Comparison of ENCODE assay signal across 9 mouse cellular contexts in genomic region chr3:87884708-87885251, GRCm38 (mm10). TPM values are rescaled to one million over a fixed set of nuclear protein-coding genes. Genes with fewer than 3 reads are reported as not detected.
DNase-seq lines count a peak whose midpoint lies in the region; ATAC-seq and TF ChIP-seq lines count a peak whose summit lies in the region.
"Had no signal": no experiment of that assay in that cellular context is flagged by ENCODE, and none has a peak within 500 bp of the region (broad histone marks: within the 10 kb centered on the region; RNA-seq: fewer than 3 reads in every experiment).

No protein-coding gene starts in this region.

- H3K9me3 ChIP-seq in embryonic facial prominence, embryonic 11.5 days (replicated peaks; ENCODE audit: control insufficient read depth, low read length): no peaks in the 10 kb centered on the region
- no peaks in the 10 kb centered on the region for H3K9me3 ChIP-seq in heart, embryonic 15.5 days (replicated peaks)
- no peaks in the 10 kb centered on the region for H3K9me3 ChIP-seq in lung, postnatal 0 days (ENCODE audit: low read length)

- DNase-seq in ES-CJ7 (ENCODE audit: low read depth, low spot score): peak; percentile 43
- peak; percentile 71 to 79 for DNase-seq in adrenal gland, adult (ENCODE audit: inconsistent age in 2 of 2, low spot score in 1 of 2)
- peak; percentile 54 for DNase-seq in embryonic facial prominence, embryonic 11.5 days (ENCODE audit: low spot score)
- DNase-seq in layer of hippocampus, adult 18-20 months (ENCODE audit: low spot score in 2 of 2): peak; percentile 20 to 34
- peak; percentile 73 for DNase-seq in lung, postnatal 0 days (ENCODE audit: low spot score)
- DNase-seq in retina, embryonic 14.5 days (ENCODE audit: low spot score): peak; percentile 41

- TF ChIP-seq EP300 in lung, postnatal 0 days (IDR thresholded peaks at IDR 0.05): no peak

- no peaks in the 10 kb centered on the region for H3K36me3 ChIP-seq in embryonic facial prominence, embryonic 11.5 days (replicated peaks; ENCODE audit: control insufficient read depth, insufficient read depth, low read depth, low read length)
- peaks cover 9% of the 10 kb centered on the region; the same call in 1 of the 2 replicates for H3K36me3 ChIP-seq in heart, embryonic 15.5 days
- H3K36me3 ChIP-seq in lung, postnatal 0 days (ENCODE audit: insufficient read depth, low read length): no peaks in the 10 kb centered on the region

- ATAC-seq in embryonic facial prominence, embryonic 11.5 days (replicated peaks; ENCODE audit: insufficient number of reproducible peaks, low FRiP score, low TSS enrichment, low read depth): peak; percentile 16
- ATAC-seq in heart, embryonic 15.5 days (replicated peaks; ENCODE audit: insufficient number of reproducible peaks, insufficient read depth, low FRiP score, low read depth): peak; percentile 9
- ATAC-seq in lung, postnatal 0 days: peak; percentile 0; the same call in 1 of the 2 replicates
- no peak for ATAC-seq in activated CD4-positive, CD25-positive, alpha-beta regulatory T cell, adult 4 months

- no peaks in the 10 kb centered on the region for H3K27me3 ChIP-seq in embryonic facial prominence, embryonic 11.5 days (ENCODE audit: control insufficient read depth, insufficient read depth, low read length)
- H3K27me3 ChIP-seq in heart, embryonic 15.5 days: no peaks in the 10 kb centered on the region
- no peaks in the 10 kb centered on the region for H3K27me3 ChIP-seq in lung, postnatal 0 days (replicated peaks; ENCODE audit: insufficient read depth, low read length)

- peak overlapping the region; percentile 73 for H3K27ac ChIP-seq in embryonic facial prominence, embryonic 11.5 days (replicated peaks; ENCODE audit: low read depth, low read length)
- peak overlapping the region; percentile 96 for H3K27ac ChIP-seq in heart, embryonic 15.5 days
- peak overlapping the region; percentile 87 for H3K27ac ChIP-seq in lung, postnatal 0 days (ENCODE audit: low read length)

- H3K4me2 ChIP-seq in embryonic facial prominence, embryonic 11.5 days (ENCODE audit: low read depth, low read length): peak overlapping the region; percentile 57
- peak overlapping the region; percentile 78 for H3K4me2 ChIP-seq in heart, embryonic 15.5 days
- H3K4me2 ChIP-seq in lung, postnatal 0 days (replicated peaks; ENCODE audit: low read depth, low read length): peak overlapping the region; percentile 89

- WGBS in embryonic facial prominence, embryonic 11.5 days: under 1% methylated on average over 24 of the region's 28 CpGs
- WGBS in heart, embryonic 15.5 days: 0% methylated on average over 28 of the region's 28 CpGs
- under 1% methylated on average over 20 of the region's 28 CpGs for WGBS in lung, postnatal 0 days

- H3K4me1 ChIP-seq in embryonic facial prominence, embryonic 11.5 days (ENCODE audit: control insufficient read depth, insufficient read depth, low read length): no peaks in the 10 kb centered on the region
- H3K4me1 ChIP-seq in heart, embryonic 15.5 days (replicated peaks): peaks cover 20% of the 10 kb centered on the region
- peaks cover 15% of the 10 kb centered on the region for H3K4me1 ChIP-seq in lung, postnatal 0 days (ENCODE audit: insufficient read depth, low read depth, low read length)

- H3K9ac ChIP-seq in embryonic facial prominence, embryonic 11.5 days (replicated peaks; ENCODE audit: low read length): peak overlapping the region; percentile 95
- peak overlapping the region; percentile 96 for H3K9ac ChIP-seq in heart, embryonic 15.5 days
- H3K9ac ChIP-seq in lung, postnatal 0 days (replicated peaks; ENCODE audit: low read depth): peak overlapping the region; percentile 89

- TF ChIP-seq CTCF in lung, postnatal 0 days (IDR thresholded peaks at IDR 0.05): no peak

- H3K4me3 ChIP-seq in embryonic facial prominence, embryonic 11.5 days (ENCODE audit: low read depth, low read length): peak overlapping the region; percentile 97
- peak overlapping the region; percentile 99 for H3K4me3 ChIP-seq in heart, embryonic 15.5 days
- H3K4me3 ChIP-seq in lung, postnatal 0 days (ENCODE audit: low read depth, low read length): peak overlapping the region; percentile 93

RNA-seq across cellular contexts. Expression of gene Prcc, which starts 0.6 kb away (rescaled TPM):
- 21.5 and 21.7 TPM in 2 replicates for polyA plus RNA-seq in embryonic facial prominence, embryonic 11.5 days (2014; fragmentation: Nextera tagmentation; extraction: Ambion mirVana)
- 11.3 and 12.7 TPM in 2 replicates for polyA plus RNA-seq in heart, embryonic 15.5 days (2015; fragmentation: Nextera tagmentation; extraction: Ambion mirVana)
- 10 to 100 TPM; 56.0 to 61.0 TPM for total RNA-seq in layer of hippocampus, adult 18-20 months (2021)
- 9.7 and 9.8 TPM in 2 replicates for polyA plus RNA-seq in lung, postnatal 0 days (2015; fragmentation: Nextera tagmentation; extraction: Ambion mirVana)
- polyA plus RNA-seq in activated CD4-positive, CD25-positive, alpha-beta regulatory T cell, adult 4 months (2017; shearing (Covaris generic)): 1 to 10 TPM; 4.5 TPM

RNA-seq across cellular contexts. Expression of gene Hdgf, which starts 21.3 kb away (rescaled TPM):
- polyA plus RNA-seq in embryonic facial prominence, embryonic 11.5 days (2014; fragmentation: Nextera tagmentation; extraction: Ambion mirVana): 269 and 289 TPM in 2 replicates
- 134 and 161 TPM in 2 replicates for polyA plus RNA-seq in heart, embryonic 15.5 days (2015; fragmentation: Nextera tagmentation; extraction: Ambion mirVana)
- 100 to 1,000 TPM; 144 to 153 TPM for total RNA-seq in layer of hippocampus, adult 18-20 months (2021)
- polyA plus RNA-seq in lung, postnatal 0 days (2015; fragmentation: Nextera tagmentation; extraction: Ambion mirVana): 186 and 199 TPM in 2 replicates
- 10 to 100 TPM; 45.5 to 51.5 TPM for polyA plus RNA-seq in activated CD4-positive, CD25-positive, alpha-beta regulatory T cell, adult 4 months (2017; shearing (Covaris generic))

RNA-seq across cellular contexts. Expression of gene Mrpl24, which starts 34.5 kb away (rescaled TPM):
- polyA plus RNA-seq in embryonic facial prominence, embryonic 11.5 days (2014; fragmentation: Nextera tagmentation; extraction: Ambion mirVana): 73.6 and 79.3 TPM in 2 replicates
- polyA plus RNA-seq in heart, embryonic 15.5 days (2015; fragmentation: Nextera tagmentation; extraction: Ambion mirVana): 59.2 and 60.6 TPM in 2 replicates
- total RNA-seq in layer of hippocampus, adult 18-20 months (2021): 10 to 100 TPM; 52.3 to 55.2 TPM
- polyA plus RNA-seq in lung, postnatal 0 days (2015; fragmentation: Nextera tagmentation; extraction: Ambion mirVana): 61.6 and 66.6 TPM in 2 replicates
- polyA plus RNA-seq in activated CD4-positive, CD25-positive, alpha-beta regulatory T cell, adult 4 months (2017; shearing (Covaris generic)): 100 to 1,000 TPM; 158 to 159 TPM

RNA-seq across cellular contexts. Expression of gene Sh2d2a, which starts 38.2 kb away (rescaled TPM):
- polyA plus RNA-seq in embryonic facial prominence, embryonic 11.5 days (2014; fragmentation: Nextera tagmentation; extraction: Ambion mirVana): not detected in 2 replicates
- 0.37 and 3.8 TPM in 2 replicates for polyA plus RNA-seq in heart, embryonic 15.5 days (2015; fragmentation: Nextera tagmentation; extraction: Ambion mirVana)
- total RNA-seq in layer of hippocampus, adult 18-20 months (2021): not detected
- 0.25 and 0.29 TPM in 2 replicates for polyA plus RNA-seq in lung, postnatal 0 days (2015; fragmentation: Nextera tagmentation; extraction: Ambion mirVana)
- polyA plus RNA-seq in activated CD4-positive, CD25-positive, alpha-beta regulatory T cell, adult 4 months (2017; shearing (Covaris generic)): 100 to 1,000 TPM; 203 to 239 TPM
- total RNA-seq: left cerebral cortex, adult 18-20 months had no signal

RNA-seq across cellular contexts. Expression of gene Isg20l2, which starts 45.3 kb away (rescaled TPM):
- polyA plus RNA-seq in embryonic facial prominence, embryonic 11.5 days (2014; fragmentation: Nextera tagmentation; extraction: Ambion mirVana): 51.5 and 52.3 TPM in 2 replicates
- 23.9 and 33.3 TPM in 2 replicates for polyA plus RNA-seq in heart, embryonic 15.5 days (2015; fragmentation: Nextera tagmentation; extraction: Ambion mirVana)
- 10 to 100 TPM; 13.9 to 15.1 TPM for total RNA-seq in layer of hippocampus, adult 18-20 months (2021)
- 22.5 and 24.9 TPM in 2 replicates for polyA plus RNA-seq in lung, postnatal 0 days (2015; fragmentation: Nextera tagmentation; extraction: Ambion mirVana)
- 10 to 100 TPM; 17.8 to 18.5 TPM for polyA plus RNA-seq in activated CD4-positive, CD25-positive, alpha-beta regulatory T cell, adult 4 months (2017; shearing (Covaris generic))
